Mouse (Mus musculus) layer of hippocampus, adult 2 months (tissue): Measurements from ENCODE around the gene Tsc22d3. TPM values are rescaled to one million over a fixed set of nuclear protein-coding genes. Genes with fewer than 3 reads are reported as not detected.
A peak's percentile ranks its signal among the peaks of the same experiment; 100 is the strongest.

Experiments used
- DNase-seq, 2 experiments: peaks; one replicate each; pipeline ENCODE4 v3.0.0; 2022; ENCODE audit warnings: low spot score in 2 of 2
- H3K27ac ChIP-seq: fragments of 200-600 bp; 2 replicates; pipeline ENCODE4 v1.8.1; 2022
- H3K4me3 ChIP-seq: fragments of 200-600 bp; 2 replicates; pipeline ENCODE4 v1.8.1; 2022; ENCODE audit warnings: mild to moderate bottlenecking
- CTCF ChIP-seq: fragments of 200-600 bp; conservative IDR thresholded peaks from 2 replicates; pipeline ENCODE4 v1.8.1; 2022; ENCODE audit warnings: antibody characterized with exemption, mild to moderate bottlenecking, moderate library complexity
- total RNA-seq, 2 experiments: library from RNA; stranded (reverse); gene quantifications; 2 replicates each; pipeline ENCODE4 v1.2.3; 2021

Tsc22d3 gene
- total RNA-seq, 2 experiments from 2014 or later = 101 to 111 TPM

DNA sequence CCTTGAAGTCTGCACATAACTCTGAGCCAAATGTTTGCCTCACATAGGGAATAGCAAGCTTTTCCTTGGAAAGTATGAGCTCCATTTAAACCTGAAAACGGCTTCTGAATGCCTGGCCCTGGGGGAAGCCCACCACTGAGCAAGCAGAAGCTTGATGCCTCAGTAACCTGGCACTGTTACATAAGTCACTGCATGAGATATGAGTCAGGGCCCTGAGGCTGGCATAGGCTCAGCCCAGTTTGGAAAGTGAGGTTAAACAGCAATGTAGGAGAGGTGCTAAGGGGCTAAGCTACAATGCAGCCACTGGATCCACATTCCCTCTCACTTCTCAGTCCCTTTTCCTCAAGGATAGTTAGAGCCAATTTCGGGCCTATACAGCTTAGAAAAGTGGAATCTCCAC lies 10.3 kb downstream of the Tsc22d3 start:
- no peak for DNase-seq
- Histone ChIP-seq H3K4me3 (no peak overlapping the region), H3K27ac (no peak overlapping the region)
- no peak for TF ChIP-seq CTCF

DNA sequence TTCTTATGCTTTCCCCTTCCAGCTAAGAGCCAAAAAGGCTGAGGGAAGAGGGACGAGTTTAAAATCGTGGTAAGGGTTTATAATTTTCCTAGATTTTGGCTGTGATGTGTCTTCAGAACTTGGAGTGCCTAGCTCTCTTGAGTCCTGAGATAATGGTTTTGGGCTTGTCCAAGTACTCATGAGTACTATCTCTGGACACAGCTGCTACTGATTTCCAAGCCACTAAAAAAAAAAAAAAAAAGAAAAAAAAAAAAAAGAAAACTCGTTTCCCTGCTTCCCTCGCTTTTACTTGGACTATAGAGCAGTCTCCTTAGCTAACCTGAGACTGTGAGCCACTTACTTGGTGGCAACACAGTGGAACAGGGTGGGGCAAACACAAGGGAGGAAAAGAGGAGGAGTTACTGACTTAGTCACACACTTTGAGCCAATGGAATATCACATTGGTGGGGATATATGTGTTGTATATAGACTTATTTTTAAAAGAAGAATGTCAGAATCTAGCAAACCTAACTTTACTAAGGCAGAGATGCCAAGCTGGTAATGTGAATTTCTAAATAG lies 11.2 kb downstream of the Tsc22d3 start:
- Histone ChIP-seq H3K4me3 (no peak overlapping the region), H3K27ac (no peak overlapping the region)
- DNase-seq = no peak
- no peak for TF ChIP-seq CTCF

DNA sequence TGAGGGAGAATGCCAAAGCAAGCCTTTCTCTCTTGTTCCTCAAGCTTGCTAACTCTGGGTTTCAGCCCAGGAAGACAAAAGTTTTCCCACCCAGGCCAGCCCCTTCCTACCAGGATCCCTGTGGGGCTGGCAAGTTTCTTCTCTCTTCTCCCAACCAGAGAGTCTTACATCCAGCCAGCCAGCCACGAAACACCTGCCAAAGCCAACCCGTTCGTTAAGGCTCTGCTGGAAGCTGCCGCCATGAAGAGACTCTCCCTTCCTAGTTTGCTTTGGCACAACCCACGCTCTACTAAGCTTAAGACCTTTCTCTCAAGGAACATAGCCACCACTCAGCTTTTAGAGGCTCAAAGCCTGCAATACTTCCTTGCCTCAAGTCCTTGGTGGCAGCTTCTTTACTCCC lies 11.9 kb downstream of the Tsc22d3 start:
- Histone ChIP-seq H3K27ac (no peak overlapping the region), H3K4me3 (no peak overlapping the region)
- no peak for TF ChIP-seq CTCF
- DNase-seq = no peak

DNA sequence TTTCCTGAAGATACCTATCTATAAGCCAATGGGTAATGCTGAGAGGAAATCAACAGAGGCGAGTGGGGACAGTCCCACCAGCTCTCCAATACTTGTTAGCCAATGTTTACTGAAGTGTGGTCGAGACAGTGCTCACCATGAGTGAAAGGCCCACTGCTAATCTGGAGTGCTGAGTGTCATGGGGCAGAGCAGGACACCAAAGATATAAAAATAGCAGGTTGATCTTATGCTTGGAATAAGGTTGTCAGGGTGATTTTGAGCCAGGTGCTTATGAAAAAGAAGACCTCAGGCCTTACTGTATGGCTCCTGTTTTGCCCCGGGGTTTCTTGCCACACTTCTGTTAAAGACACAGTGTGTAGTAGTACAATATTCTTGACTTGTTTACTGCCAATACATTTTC lies 20.0 kb downstream of the Tsc22d3 start:
- H3K27ac ChIP-seq = no peak overlapping the region

DNA sequence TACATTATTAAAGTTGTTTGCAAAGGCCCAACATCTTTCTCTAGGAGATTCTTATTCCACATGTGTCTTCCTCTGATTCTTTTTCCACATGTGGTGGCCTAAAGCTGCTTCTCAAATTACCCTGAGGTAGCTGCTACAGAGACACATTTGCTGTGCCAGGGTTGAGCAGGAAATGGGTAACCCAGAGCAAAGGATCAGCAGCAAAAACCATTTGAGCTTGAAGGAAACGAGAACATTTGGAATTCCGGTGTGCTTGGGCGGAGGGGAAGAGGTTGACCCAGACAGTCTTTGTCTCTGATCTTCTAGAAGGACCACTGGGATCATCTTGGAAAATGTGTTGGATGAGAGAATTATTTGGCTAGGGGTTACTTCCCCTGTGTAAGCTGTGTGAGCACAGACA lies 24.8 kb downstream of the Tsc22d3 start:
- no peak overlapping the region for H3K4me3 ChIP-seq
- no peak overlapping the region for H3K27ac ChIP-seq
- TF ChIP-seq CTCF = no peak
- no peak for DNase-seq

More for the DNA sequence above, 20.0 kb downstream of the Tsc22d3 start:
- no peak overlapping the region for H3K4me3 ChIP-seq
- no peak for TF ChIP-seq CTCF
- no peak for DNase-seq

DNA sequence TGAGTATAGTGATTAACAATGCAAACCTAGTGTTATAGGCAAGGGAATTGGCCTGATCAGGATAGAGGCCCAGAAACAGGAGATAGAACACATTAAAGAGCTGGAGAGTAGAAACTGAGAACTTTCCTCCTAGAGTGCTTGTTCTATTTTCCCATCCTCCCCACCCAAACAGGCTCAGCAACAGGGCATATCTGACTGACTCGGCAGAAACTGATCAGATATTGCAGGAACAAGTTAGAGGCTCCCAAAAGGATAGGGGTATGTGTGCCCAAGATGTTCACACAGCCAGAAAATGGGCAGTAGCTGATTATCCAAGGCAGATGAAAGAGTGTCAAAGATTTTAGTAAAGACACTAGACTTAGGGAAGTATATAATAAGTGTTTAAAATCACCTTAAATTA lies 25.3 kb downstream of the Tsc22d3 start:
- Histone ChIP-seq H3K27ac (no peak overlapping the region), H3K4me3 (no peak overlapping the region)
- DNase-seq = no peak
- TF ChIP-seq CTCF = no peak

DNA sequence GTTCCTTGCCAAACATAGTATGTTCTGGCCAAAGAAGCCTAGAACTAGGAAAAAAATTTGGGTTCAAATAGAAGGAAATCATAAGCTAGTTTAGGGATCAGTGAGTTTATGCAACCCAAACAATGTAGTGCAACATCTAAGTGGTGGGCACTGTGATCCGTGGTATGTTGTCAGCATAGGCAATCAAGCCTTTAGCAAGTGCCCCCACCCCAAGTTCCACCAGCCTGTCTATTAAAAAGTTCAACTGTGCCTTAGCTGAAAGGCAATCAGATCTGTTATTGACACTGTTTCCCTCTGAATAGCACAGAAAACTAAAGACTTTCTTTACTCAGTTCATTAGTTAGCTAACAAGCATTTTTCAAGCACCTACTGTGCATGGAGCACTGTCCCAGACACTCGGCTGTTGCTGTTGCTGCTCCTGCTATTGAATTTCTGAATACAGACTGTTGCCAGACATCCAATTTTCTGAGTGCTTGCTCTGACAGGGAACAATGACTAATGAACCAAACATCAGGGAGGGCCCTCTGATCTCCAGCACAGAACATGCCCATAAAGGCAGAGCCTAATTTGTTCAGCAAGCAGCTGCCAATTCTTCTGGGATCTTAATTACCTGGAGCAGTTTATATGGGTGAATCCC lies 27.6 kb downstream of the Tsc22d3 start:
- no peak for TF ChIP-seq CTCF

DNA sequence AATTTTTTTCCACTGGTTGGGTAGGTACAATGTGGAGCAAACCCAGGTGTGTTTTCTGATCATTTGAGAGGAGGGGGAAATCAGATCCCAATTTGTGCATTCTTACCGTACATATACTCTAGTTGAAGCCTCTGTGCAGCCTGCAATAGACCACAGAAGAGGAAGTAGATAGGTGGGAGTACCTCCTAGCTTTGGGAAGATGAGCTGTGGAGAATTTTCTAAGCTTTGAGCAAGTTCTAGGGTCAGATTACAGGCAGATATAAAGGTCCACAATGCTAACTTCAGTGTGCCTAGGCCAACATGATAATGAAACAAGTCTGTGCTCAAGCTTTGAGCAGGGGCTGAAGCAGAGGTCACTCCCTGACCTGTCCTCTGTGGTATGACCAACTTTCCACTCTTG lies 30.9 kb downstream of the Tsc22d3 start:
- Histone ChIP-seq H3K4me3 (no peak overlapping the region), H3K27ac (0 out of 2 replicates have a peak overlapping the region, but pooled peaks have one; percentile 36)
- no peak for TF ChIP-seq CTCF
- no peak for DNase-seq

More for the DNA sequence above, 27.6 kb downstream of the Tsc22d3 start:
- Histone ChIP-seq H3K27ac (no peak overlapping the region), H3K4me3 (no peak overlapping the region)
- no peak for DNase-seq

DNA sequence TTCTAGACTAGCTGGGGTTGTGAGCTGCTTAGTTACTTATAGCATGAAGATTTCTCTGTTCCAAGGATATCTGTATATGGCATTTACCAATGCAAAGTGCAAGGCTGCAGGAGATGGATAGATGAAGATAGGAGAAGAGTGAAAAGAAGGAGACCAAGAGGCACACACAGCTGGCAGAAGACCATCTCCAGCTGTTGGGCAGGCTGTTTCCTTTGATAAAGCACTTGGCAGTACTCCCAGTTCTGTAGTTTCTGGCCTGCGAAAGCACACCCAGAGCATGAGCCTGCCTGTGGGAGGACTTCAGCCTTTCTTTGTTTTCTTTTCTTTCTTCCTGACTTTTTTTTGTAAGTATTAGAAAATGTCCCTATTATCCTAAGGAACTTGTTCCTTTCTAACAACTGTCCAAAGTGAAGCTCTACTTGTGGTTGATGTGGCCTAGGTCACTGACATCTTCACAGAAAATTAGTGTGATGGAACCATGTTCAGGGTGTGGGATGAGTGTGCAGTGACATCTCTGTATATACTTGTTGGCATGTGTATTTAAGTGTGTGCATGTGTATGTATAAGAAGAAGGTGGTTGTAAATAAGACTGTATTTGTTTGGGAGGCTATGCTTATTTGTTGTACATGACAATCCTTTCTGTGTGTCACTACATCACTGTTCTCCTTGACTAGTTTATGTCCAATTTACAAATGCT lies 32.6 kb downstream of the Tsc22d3 start:
- Histone ChIP-seq H3K4me3 (no peak overlapping the region), H3K27ac (peak overlapping the region; percentile 23; the same call in 1 of the 2 replicates)
- no peak for TF ChIP-seq CTCF
- no peak for DNase-seq

DNA sequence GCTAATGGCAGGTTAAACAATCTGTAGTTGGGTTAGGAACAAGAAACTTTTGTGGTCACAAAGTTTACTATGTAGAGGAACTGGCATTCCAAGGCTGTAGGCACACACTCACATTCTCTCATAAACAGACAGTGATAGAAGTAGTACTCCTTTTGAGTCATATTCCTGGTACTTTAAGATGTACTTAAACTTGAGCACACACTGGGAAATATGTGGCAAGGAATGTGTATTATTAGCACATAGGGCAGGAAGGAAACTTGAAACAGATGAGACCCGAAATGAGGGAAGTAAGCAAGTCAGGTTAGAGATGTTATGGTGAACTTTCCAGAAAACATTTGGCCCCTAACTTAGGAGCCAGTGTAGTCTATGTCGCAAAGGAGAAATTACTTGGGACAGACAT lies 34.7 kb downstream of the Tsc22d3 start:
- no peak for DNase-seq
- Histone ChIP-seq H3K4me3 (no peak overlapping the region), H3K27ac (no peak overlapping the region)
- TF ChIP-seq CTCF = no peak

DNA sequence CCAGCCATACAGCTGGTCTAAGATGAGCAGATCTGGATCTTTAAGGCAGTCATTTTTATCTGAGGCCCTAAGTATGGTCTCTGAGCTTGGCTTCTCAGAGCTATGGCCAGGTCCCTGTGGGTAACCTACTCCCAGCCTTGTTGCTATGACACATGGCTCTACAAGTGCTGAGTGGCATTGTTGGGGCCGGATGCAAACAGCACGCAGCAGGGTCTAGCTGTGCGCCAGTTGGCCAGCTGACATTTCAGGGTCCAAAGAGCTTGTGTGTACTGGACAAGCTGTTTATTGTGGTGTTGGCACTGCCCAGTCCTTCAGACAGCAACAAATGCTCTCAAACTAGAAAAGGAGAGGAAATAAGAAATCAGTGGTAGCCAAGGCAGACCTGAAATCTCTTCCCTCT lies 35.2 kb downstream of the Tsc22d3 start:
- no peak for TF ChIP-seq CTCF
- DNase-seq = no peak
- peak overlapping the region; percentile 10; the same call in 1 of the 2 replicates for H3K27ac ChIP-seq
- no peak overlapping the region for H3K4me3 ChIP-seq

DNA sequence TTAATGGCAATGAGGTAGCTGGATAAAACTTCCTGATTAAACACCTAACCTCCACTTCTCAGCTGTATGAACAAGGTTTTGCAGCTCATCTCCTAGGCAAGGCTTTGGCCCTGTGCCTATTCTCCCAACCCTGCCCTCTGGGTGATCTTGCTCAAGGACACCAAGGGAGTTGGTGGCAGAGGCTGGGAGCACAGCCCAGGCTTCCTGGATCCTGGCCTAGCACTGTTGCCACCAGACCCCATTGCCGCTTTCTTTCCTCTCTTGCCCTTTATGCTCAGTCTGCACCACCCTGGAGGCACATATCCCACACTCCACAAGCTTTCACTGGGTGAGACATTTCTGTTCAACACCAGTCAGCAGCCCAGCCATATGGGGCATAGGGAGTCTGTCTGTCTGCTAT lies 35.7 kb downstream of the Tsc22d3 start:
- no peak for TF ChIP-seq CTCF

DNA sequence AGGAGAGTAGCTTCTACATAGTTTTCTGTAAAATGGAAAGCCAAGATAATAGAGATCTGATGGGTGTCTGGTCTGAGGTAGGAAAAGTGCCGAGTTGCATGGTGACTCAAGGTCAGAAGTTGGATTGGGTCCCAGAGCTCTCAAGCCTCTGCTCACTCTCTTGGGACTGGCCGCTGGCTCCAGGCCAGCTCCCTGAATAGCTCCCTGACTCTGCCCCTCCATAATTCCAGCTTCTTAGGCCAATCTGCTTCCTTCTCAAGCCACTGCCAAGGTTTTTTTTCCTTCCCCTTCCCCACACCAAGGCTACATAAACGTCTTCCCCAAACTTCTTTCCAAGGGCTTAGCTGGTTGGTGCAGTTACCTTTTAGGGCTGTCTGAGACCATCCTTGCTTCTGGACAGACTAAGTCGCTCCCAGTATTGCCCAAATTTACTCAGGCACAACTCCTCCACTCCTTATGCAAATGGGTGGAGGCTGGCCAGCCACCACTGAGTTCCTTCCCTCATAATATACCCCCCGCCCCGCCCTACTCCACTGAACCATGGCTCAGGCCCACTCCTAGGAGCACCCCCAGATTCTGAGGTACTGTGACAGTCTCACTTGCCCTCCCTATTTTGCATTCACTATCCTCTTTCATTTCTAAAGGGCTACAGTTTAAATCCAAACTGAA lies 42.1 kb downstream of the Tsc22d3 start:
- Histone ChIP-seq H3K27ac (no peak overlapping the region), H3K4me3 (no peak overlapping the region)

More for the DNA sequence above, 35.7 kb downstream of the Tsc22d3 start:
- H3K4me3 ChIP-seq = no peak overlapping the region
- peak overlapping the region; percentile 10; the same call in 1 of the 2 replicates for H3K27ac ChIP-seq
- DNase-seq = peak in 1 of 2 experiments; percentile 13

More for the DNA sequence above, 42.1 kb downstream of the Tsc22d3 start:
- TF ChIP-seq CTCF = no peak
- DNase-seq = no peak
